Mouse (Mus musculus): Measurements from ENCODE around the gene 4930562C15Rik.

GRCm38 (mm10) chr16:4827639-4828038, 7.6 kb upstream of the 4930562C15Rik start:
- TF ChIP-seq CTCF (IDR thresholded peaks at IDR 0.05; ENCODE audit: borderline replicate concordance, extremely low read depth, insufficient read depth, insufficient read length) (no peak), POLR2A (IDR thresholded peaks at IDR 0.05; ENCODE audit: borderline replicate concordance, extremely low read depth, insufficient read depth, insufficient read length, poor library complexity, severe bottlenecking) (no peak)

Data from brain, embryonic 14.5 days (tissue).